Mouse (Mus musculus): ENCODE data around the gene Olfr524. TPM values are rescaled to one million over a fixed set of nuclear protein-coding genes. Genes with fewer than 3 reads are reported as not detected.

Gene Olfr524
- total and polyA plus RNA-seq, 2 experiments = not detected

DNA sequence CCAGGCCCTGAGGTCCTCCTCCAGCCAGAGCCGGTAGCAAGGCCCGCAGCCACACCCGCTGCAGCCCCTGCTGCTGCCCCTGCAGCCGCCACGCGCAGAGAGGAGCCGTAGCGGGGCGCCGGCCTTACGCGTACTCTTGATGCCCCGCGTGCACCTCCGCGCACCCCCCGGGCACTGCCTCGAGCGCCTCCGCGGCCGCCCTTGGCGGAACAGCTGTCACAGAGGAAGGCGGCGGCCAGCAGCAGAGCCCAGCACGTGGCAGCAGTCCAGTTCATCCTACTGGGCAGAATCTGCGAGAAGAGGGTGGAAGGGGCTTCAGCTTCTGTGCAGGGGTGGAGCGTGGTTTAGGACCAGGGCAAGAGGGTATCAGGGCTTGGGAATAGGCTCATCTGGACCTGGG lies 52.4 kb downstream of the Olfr524 start:
- H3K9ac ChIP-seq (ENCODE audit: low read depth, low read length) = peak overlapping the region; percentile 49; the same call in 1 of the 2 replicates
- DNase-seq (ENCODE audit: extremely low read depth, low read depth, low spot score) = no peak
- 14% methylated on average over 28 of the region's 28 CpGs for WGBS
- no peak for TF ChIP-seq POLR2A (IDR thresholded peaks at IDR 0.05; ENCODE audit: extremely low read depth, insufficient read depth, low read length)
- no peak for TF ChIP-seq CTCF (IDR thresholded peaks at IDR 0.05; ENCODE audit: low read depth, low read length)
- H3K36me3 ChIP-seq (ENCODE audit: control insufficient read depth, insufficient read depth, low read length) = peaks cover 4% of the 10 kb centered on the region; the same call in 1 of the 2 replicates
- H3K27me3 ChIP-seq (ENCODE audit: control insufficient read depth, insufficient read depth, low read length) = peaks cover 5% of the 10 kb centered on the region
- peak overlapping the region; percentile 44; the same call in 1 of the 2 replicates for H3K4me3 ChIP-seq (ENCODE audit: insufficient read depth, low read depth, low read length)
- H3K79me2 ChIP-seq (ENCODE audit: control insufficient read depth, insufficient read depth, low read length) = no peaks in the 10 kb centered on the region
- peak overlapping the region; percentile 16; the same call in 1 of the 2 replicates for H3K27ac ChIP-seq (replicated peaks; ENCODE audit: insufficient read depth, low read depth, low read length)
- H3K4me1 ChIP-seq (ENCODE audit: control insufficient read depth, insufficient read depth, low read length) = no peaks in the 10 kb centered on the region

Other genes with a start within 250 kb of the Olfr524 start
- gene 6430531B16Rik, start 227.2 kb downstream of the Olfr524 start, total RNA-seq (2014; rRNA removed) = not detected in 2 replicates
- 0.07 TPM in 1 of 2 replicates, not detected in the other for gene 6430531B16Rik, start 227.2 kb downstream of the Olfr524 start, polyA plus RNA-seq (2012; rRNA removed)
- gene Adam8, start 213.4 kb downstream of the Olfr524 start, total RNA-seq (2014; rRNA removed) = 0.09 and 0.47 TPM in 2 replicates
- 0.35 and 0.46 TPM in 2 replicates for gene Adam8, start 213.4 kb downstream of the Olfr524 start, polyA plus RNA-seq (2012; rRNA removed)
- gene Zfp511, start 169.6 kb downstream of the Olfr524 start, total RNA-seq (2014; rRNA removed) = 6.0 and 9.1 TPM in 2 replicates
- gene Zfp511, start 169.6 kb downstream of the Olfr524 start, polyA plus RNA-seq (2012; rRNA removed) = 17.8 and 23.7 TPM in 2 replicates
- 12.1 and 12.4 TPM in 2 replicates for gene Tubgcp2, start 169.3 kb downstream of the Olfr524 start, total RNA-seq (2014; rRNA removed)
- gene Tubgcp2, start 169.3 kb downstream of the Olfr524 start, polyA plus RNA-seq (2012; rRNA removed) = 9.4 and 11.8 TPM in 2 replicates
- not detected in 2 replicates for gene Msx3, start 156.9 kb downstream of the Olfr524 start, total RNA-seq (2014; rRNA removed)
- not detected in 2 replicates for gene Msx3, start 156.9 kb downstream of the Olfr524 start, polyA plus RNA-seq (2012; rRNA removed)
- gene Caly, start 123.4 kb downstream of the Olfr524 start, total RNA-seq (2014; rRNA removed) = not detected in 2 replicates
- gene Caly, start 123.4 kb downstream of the Olfr524 start, polyA plus RNA-seq (2012; rRNA removed) = 0.07 and 0.15 TPM in 2 replicates
- not detected in 2 replicates for gene Prap1, start 112.6 kb downstream of the Olfr524 start, total RNA-seq (2014; rRNA removed)
- not detected in 2 replicates for gene Prap1, start 112.6 kb downstream of the Olfr524 start, polyA plus RNA-seq (2012; rRNA removed)
- gene Fuom, start 103.5 kb downstream of the Olfr524 start, total RNA-seq (2014; rRNA removed) = 68.6 and 72.7 TPM in 2 replicates
- gene Fuom, start 103.5 kb downstream of the Olfr524 start, polyA plus RNA-seq (2012; rRNA removed) = 63.0 and 77.5 TPM in 2 replicates
- gene Paox, start 90.2 kb downstream of the Olfr524 start, total RNA-seq (2014; rRNA removed) = 86.9 and 87.5 TPM in 2 replicates
- gene Paox, start 90.2 kb downstream of the Olfr524 start, polyA plus RNA-seq (2012; rRNA removed) = 59.1 and 67.7 TPM in 2 replicates
- 411 and 412 TPM in 2 replicates for gene Echs1, start 89.5 kb downstream of the Olfr524 start, total RNA-seq (2014; rRNA removed)
- gene Echs1, start 89.5 kb downstream of the Olfr524 start, polyA plus RNA-seq (2012; rRNA removed) = 271 and 349 TPM in 2 replicates
- gene Mtg1, start 68.4 kb downstream of the Olfr524 start, total RNA-seq (2014; rRNA removed) = 17.4 and 19.3 TPM in 2 replicates
- 24.7 and 29.7 TPM in 2 replicates for gene Mtg1, start 68.4 kb downstream of the Olfr524 start, polyA plus RNA-seq (2012; rRNA removed)
- gene Sprn, start 51.1 kb downstream of the Olfr524 start, total RNA-seq (2014; rRNA removed) = 1.4 and 1.5 TPM in 2 replicates
- gene Sprn, start 51.1 kb downstream of the Olfr524 start, polyA plus RNA-seq (2012; rRNA removed) = 1.3 and 1.7 TPM in 2 replicates
- not detected in 2 replicates for gene Olfr522, start 41.2 kb downstream of the Olfr524 start, total RNA-seq (2014; rRNA removed)
- not detected in 2 replicates for gene Olfr522, start 41.2 kb downstream of the Olfr524 start, polyA plus RNA-seq (2012; rRNA removed)
- not detected in 2 replicates for gene Olfr523, start 32.7 kb downstream of the Olfr524 start, total RNA-seq (2014; rRNA removed)
- gene Olfr523, start 32.7 kb downstream of the Olfr524 start, polyA plus RNA-seq (2012; rRNA removed) = not detected in 2 replicates
- not detected in 2 replicates for gene Cd163l1, start 12.3 kb upstream of the Olfr524 start, total RNA-seq (2014; rRNA removed)
- gene Cd163l1, start 12.3 kb upstream of the Olfr524 start, polyA plus RNA-seq (2012; rRNA removed) = 0.02 TPM in 1 of 2 replicates, not detected in the other
- not detected in 2 replicates for gene 5830411N06Rik, start 41.3 kb upstream of the Olfr524 start, total RNA-seq (2014; rRNA removed)
- not detected in 2 replicates for gene 5830411N06Rik, start 41.3 kb upstream of the Olfr524 start, polyA plus RNA-seq (2012; rRNA removed)
- gene Olfr525, start 114.9 kb upstream of the Olfr524 start, total RNA-seq (2014; rRNA removed) = not detected in 2 replicates
- gene Olfr525, start 114.9 kb upstream of the Olfr524 start, polyA plus RNA-seq (2012; rRNA removed) = not detected in 2 replicates
- not detected in 2 replicates for gene Olfr527, start 128.1 kb upstream of the Olfr524 start, total RNA-seq (2014; rRNA removed)
- gene Olfr527, start 128.1 kb upstream of the Olfr524 start, polyA plus RNA-seq (2012; rRNA removed) = not detected in 2 replicates
- gene Olfr60, start 155.7 kb upstream of the Olfr524 start, total RNA-seq (2014; rRNA removed) = not detected in 2 replicates
- gene Olfr60, start 155.7 kb upstream of the Olfr524 start, polyA plus RNA-seq (2012; rRNA removed) = not detected in 2 replicates
- not detected in 2 replicates for gene Olfr530, start 170.4 kb upstream of the Olfr524 start, total RNA-seq (2014; rRNA removed)
- gene Olfr530, start 170.4 kb upstream of the Olfr524 start, polyA plus RNA-seq (2012; rRNA removed) = not detected in 2 replicates
- gene Olfr531, start 197.0 kb upstream of the Olfr524 start, total RNA-seq (2014; rRNA removed) = not detected in 2 replicates
- gene Olfr531, start 197.0 kb upstream of the Olfr524 start, polyA plus RNA-seq (2012; rRNA removed) = not detected in 2 replicates
- not detected in 2 replicates for gene Olfr532, start 215.7 kb upstream of the Olfr524 start, total RNA-seq (2014; rRNA removed)
- gene Olfr532, start 215.7 kb upstream of the Olfr524 start, polyA plus RNA-seq (2012; rRNA removed) = not detected in 2 replicates

All from liver, adult 2 months (tissue).